Mouse (Mus musculus): ENCODE data around the gene Commd1. TPM values are rescaled to one million over a fixed set of nuclear protein-coding genes. Genes with fewer than 3 reads are reported as not detected.

Commd1 gene
- total and polyA plus RNA-seq, 3 experiments = 102 to 113 TPM; not detected in 1

GRCm38 (mm10) chr11:22956346-22956745, 25.8 kb downstream of the Commd1 start:
- no peaks in the 10 kb centered on the region for H3K9me3 ChIP-seq (replicated peaks; ENCODE audit: insufficient read depth, low read length)
- H3K27me3 ChIP-seq (ENCODE audit: control insufficient read depth in 1 of 2, insufficient read depth in 2 of 2, low read length in 2 of 2) = no peaks in the 10 kb centered on the region
- no peak overlapping the region for H3K9ac ChIP-seq (ENCODE audit: control insufficient read depth, low read depth, low read length, poor library complexity, severe bottlenecking)
- H3K4me1 ChIP-seq (ENCODE audit: control insufficient read depth in 1 of 2, insufficient read depth in 2 of 2, low read length in 2 of 2) = peaks cover 0 to 4% of the 10 kb centered on the region in 2 experiments; a peak in 1 of 4 replicates
- DNase-seq (ENCODE audit: low read depth, low spot score) = no peak
- TF ChIP-seq CTCF (IDR thresholded peaks at IDR 0.05 in 2 of 3, conservative IDR thresholded peaks at IDR 0.05 in 1 of 3; ENCODE audit: control insufficient read depth in 1 of 3, insufficient read depth in 1 of 3, low read depth in 2 of 3, low read length in 3 of 3, poor library complexity in 1 of 3, severe bottlenecking in 1 of 3) (no peak), MAX (IDR thresholded peaks at IDR 0.05; ENCODE audit: low read length) (no peak), GATA1 (IDR thresholded peaks at IDR 0.05; ENCODE audit: low read depth, low read length) (no peak), KAT2A (conservative IDR thresholded peaks at IDR 0.05; ENCODE audit: low read depth, low read length) (no peak), SIN3A (IDR thresholded peaks at IDR 0.05; ENCODE audit: low read length) (no peak), ZC3H11A (IDR thresholded peaks at IDR 0.05; ENCODE audit: low read depth, low read length) (no peak), RCOR1 (IDR thresholded peaks at IDR 0.05; ENCODE audit: low read depth, low read length) (no peak), CHD1 (IDR thresholded peaks at IDR 0.05; ENCODE audit: low read depth, low read length) (no peak), ZKSCAN1 (IDR thresholded peaks at IDR 0.05; ENCODE audit: low read depth, low read length) (no peak), USF1 (IDR thresholded peaks at IDR 0.05; ENCODE audit: low read depth, low read length) (no peak), UBTF (IDR thresholded peaks at IDR 0.05; ENCODE audit: borderline replicate concordance, insufficient read depth, low read depth, low read length) (no peak), MAZ (IDR thresholded peaks at IDR 0.05; ENCODE audit: low read depth, low read length) (no peak), E2F4 (IDR thresholded peaks at IDR 0.05; ENCODE audit: borderline replicate concordance, low read depth, low read length) (no peak), ETS1 (IDR thresholded peaks at IDR 0.05; ENCODE audit: low read depth, low read length) (no peak), MYC (IDR thresholded peaks at IDR 0.05; ENCODE audit: low read depth, low read length) (no peak), HCFC1 (IDR thresholded peaks at IDR 0.05; ENCODE audit: low read depth, low read length) (no peak), NRF1 (IDR thresholded peaks at IDR 0.05; ENCODE audit: insufficient read depth, low read depth, low read length, poor library complexity, severe bottlenecking) (no peak), MXI1 (IDR thresholded peaks at IDR 0.05; ENCODE audit: low read depth, low read length) (no peak), SMC3 (IDR thresholded peaks at IDR 0.05; ENCODE audit: low read depth, low read length) (no peak), ZMIZ1 (IDR thresholded peaks at IDR 0.05; ENCODE audit: low read depth, low read length) (no peak)
- H3K4me3 ChIP-seq (ENCODE audit: control insufficient read depth in 1 of 2, insufficient read depth in 1 of 2, low read depth in 2 of 2, low read length in 2 of 2) = no peak overlapping the region
- no peaks in the 10 kb centered on the region for H3K79me2 ChIP-seq (ENCODE audit: control insufficient read depth, insufficient read depth, low read length, poor library complexity)
- H3K27ac ChIP-seq (ENCODE audit: control insufficient read depth, low read depth, low read length) = no peak overlapping the region
- H3K36me3 ChIP-seq (ENCODE audit: control insufficient read depth in 1 of 2, insufficient read depth in 2 of 2, low read length in 2 of 2) = no peaks in the 10 kb centered on the region; a peak in 1 of 4 replicates

GRCm38 (mm10) chr11:22952668-22953067, 29.5 kb downstream of the Commd1 start:
- Histone ChIP-seq H3K4me1 (ENCODE audit: control insufficient read depth in 1 of 2, insufficient read depth in 2 of 2, low read length in 2 of 2) (peaks cover 3 to 10% of the 10 kb centered on the region in 2 experiments), H3K9ac (ENCODE audit: control insufficient read depth, low read depth, low read length, poor library complexity, severe bottlenecking) (no peak overlapping the region), H3K27ac (ENCODE audit: control insufficient read depth, low read depth, low read length) (no peak overlapping the region), H3K4me3 (ENCODE audit: control insufficient read depth in 1 of 2, insufficient read depth in 1 of 2, low read depth in 2 of 2, low read length in 2 of 2) (no peak overlapping the region), H3K36me3 (ENCODE audit: control insufficient read depth in 1 of 2, insufficient read depth in 2 of 2, low read length in 2 of 2) (peaks cover 0 to 10% of the 10 kb centered on the region in 2 experiments; a peak in 3 of 4 replicates), H3K27me3 (ENCODE audit: control insufficient read depth in 1 of 2, insufficient read depth in 2 of 2, low read length in 2 of 2) (no peaks in the 10 kb centered on the region), H3K79me2 (ENCODE audit: control insufficient read depth, insufficient read depth, low read length, poor library complexity) (no peaks in the 10 kb centered on the region), H3K9me3 (replicated peaks; ENCODE audit: insufficient read depth, low read length) (no peaks in the 10 kb centered on the region)
- peak; percentile 60 for TF ChIP-seq ZNF384 (IDR thresholded peaks at IDR 0.05; ENCODE audit: low read depth, low read length)
- TF ChIP-seq JUND (IDR thresholded peaks at IDR 0.05; ENCODE audit: low read depth, low read length) = no peak
- no peak for DNase-seq (ENCODE audit: low read depth, low spot score)
